Mouse (Mus musculus) activated CD4-positive, CD25-positive, alpha-beta regulatory T cell (primary cell): ENCODE results near the gene Opa3. TPM values are rescaled to one million over a fixed set of nuclear protein-coding genes. Genes with fewer than 3 reads are reported as not detected.

Experiments
- polyA plus RNA-seq, 2 experiments: library from polyadenylated mRNA; unstranded; fragments of 100-300 nt; shearing (Covaris generic); gene quantifications; one replicate each; pipeline ENCODE4 v1.2.1; 2017

Gene Opa3
- polyA plus RNA-seq: 10 to 100 TPM; 17.5 to 19.0 TPM

GRCm38 (mm10) chr7:19227883-19228792 lies at the start of gene Opa3:
TSS of gene Opa3 (plus strand) at chr7:19228334.

DNA sequence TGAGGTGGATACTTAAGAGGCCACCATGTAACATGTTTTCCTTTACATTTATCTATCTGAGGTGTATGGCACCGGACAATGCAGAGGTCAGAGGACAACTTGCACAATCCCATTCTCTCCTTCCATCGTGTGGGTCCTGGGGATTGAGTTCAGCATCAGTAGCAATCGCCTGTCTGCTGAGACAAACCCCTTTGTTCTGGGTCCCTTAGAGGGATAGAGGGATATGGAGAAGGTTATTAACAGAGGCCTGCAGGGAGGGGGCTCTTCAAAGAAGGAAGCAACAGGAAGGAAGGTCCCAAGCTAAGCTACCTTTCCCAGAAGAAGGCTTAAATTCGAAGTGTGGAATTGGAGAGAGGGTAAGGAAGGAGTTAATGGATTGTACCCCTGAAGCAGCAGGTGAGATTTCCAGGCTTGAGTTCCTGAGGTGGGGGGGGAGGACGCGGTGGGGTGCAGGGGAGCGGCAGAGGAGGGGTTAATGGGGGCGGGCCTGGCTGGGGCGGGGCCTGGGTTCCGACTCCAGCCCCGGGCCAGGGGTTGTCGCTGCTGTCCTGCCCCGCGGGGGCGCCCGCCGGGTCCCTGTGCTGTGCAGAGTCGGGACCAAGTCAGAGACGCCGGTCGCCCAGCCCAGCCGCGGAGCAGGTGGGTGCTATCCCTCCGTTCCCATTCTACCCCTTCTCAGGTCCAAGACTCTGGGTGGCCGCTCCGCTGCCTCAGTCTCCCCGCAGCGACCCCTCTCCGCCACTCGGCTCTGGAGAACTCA lies 16.0 kb upstream of the Opa3 start, which contains the start of gene Gpr4:
Gpr4 (plus strand) TSS at position 543 of the 760 bp plus-strand sequence.

DNA sequence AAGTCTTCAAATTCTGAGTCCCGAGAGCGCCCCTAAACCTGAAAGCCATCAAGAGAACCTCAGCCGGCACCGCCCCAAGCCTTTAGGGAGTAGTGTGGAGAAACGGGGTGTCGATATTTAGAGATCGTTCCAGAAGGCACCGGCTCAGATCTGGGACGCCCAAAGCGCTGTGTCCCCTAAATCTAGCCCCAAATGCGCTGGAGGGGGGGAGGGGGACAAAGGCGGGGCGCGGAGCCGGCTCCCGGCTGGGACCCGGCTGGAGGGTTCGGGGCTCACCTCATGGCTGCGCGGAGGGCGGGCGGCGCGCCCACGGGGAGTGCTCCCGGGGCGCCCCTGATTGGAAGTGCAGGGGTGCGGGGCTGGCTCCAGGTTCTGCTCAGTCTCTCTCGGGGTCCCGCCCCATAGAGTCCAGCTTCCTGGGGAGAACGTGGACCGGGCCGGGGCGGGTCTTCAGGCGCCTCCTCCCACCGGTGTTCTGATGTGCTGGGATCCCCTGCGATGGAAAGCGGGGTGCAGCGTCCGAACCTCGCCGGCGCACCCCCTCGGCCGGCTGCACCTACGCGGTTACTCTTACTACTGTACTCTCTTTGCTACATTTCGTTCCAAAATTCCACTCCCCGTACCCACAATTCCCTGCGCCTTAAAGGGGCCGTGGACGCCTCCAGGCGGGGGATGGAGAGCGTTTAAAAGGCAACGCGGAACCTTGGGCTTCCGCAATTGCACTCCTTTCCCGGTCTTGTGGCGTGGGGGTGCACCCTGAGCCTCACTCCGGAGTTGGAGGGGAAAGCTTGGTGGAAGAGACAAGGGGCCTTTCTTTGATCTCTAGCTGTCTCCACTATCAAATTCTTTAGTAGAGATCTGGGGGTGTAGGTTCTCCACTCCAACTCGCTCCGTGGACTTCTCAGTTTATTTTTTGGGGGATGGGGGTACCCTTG lies 43.4 kb downstream of the Opa3 start, which contains the start of gene Vasp:
Vasp (minus strand) TSS at position 580 of the 935 bp plus-strand sequence.

GRCm38 (mm10) chr7:19279581-19280114 lies 51.5 kb downstream of the Opa3 start, which contains the start of gene Ppm1n:
TSS of gene Ppm1n (minus strand) at chr7:19280064.

GRCm38 (mm10) chr7:19282385-19282784 lies 54.3 kb downstream of the Opa3 start, which contains the start of gene Rtn2:
TSS of gene Rtn2 (plus strand) at chr7:19282624.

Other genes with a start within 250 kb of the Opa3 start
- gene Nanos2, start 240.9 kb upstream of the Opa3 start, polyA plus RNA-seq: under 1 TPM in 1 of 2 experiments, not detected in 1; 0.23 TPM
- gene Mypop, start 237.1 kb upstream of the Opa3 start, polyA plus RNA-seq: 1 to 10 TPM; 5.2 to 9.4 TPM
- gene Irf2bp1, start 224.3 kb upstream of the Opa3 start, polyA plus RNA-seq: 10 to 100 TPM; 36.4 to 40.1 TPM
- gene Foxa3, start 204.8 kb upstream of the Opa3 start, polyA plus RNA-seq: not detected
- gene Sympk, start 204.0 kb upstream of the Opa3 start, polyA plus RNA-seq: 10 to 100 TPM; 18.4 to 25.8 TPM
- gene Rsph6a, start 173.6 kb upstream of the Opa3 start, polyA plus RNA-seq: not detected
- gene Dmwd, start 152.1 kb upstream of the Opa3 start, polyA plus RNA-seq: 1 to 10 TPM in 1 of 2 experiments, under 1 TPM in 1; 0.13 to 1.2 TPM
- under 1 TPM in 1 of 2 experiments, not detected in 1; 0.23 TPM for gene Dmpk, start 144.5 kb upstream of the Opa3 start, polyA plus RNA-seq
- gene Six5, start 133.7 kb upstream of the Opa3 start, polyA plus RNA-seq: under 1 TPM in 1 of 2 experiments, not detected in 1; 0.61 TPM
- not detected for gene Gm4969, start 110.0 kb upstream of the Opa3 start, polyA plus RNA-seq
- 10 to 100 TPM in 1 of 2 experiments, 1 to 10 TPM in 1; 9.4 to 18.5 TPM for gene Fbxo46, start 108.5 kb upstream of the Opa3 start, polyA plus RNA-seq
- 10 to 100 TPM in 1 of 2 experiments, 1 to 10 TPM in 1; 9.8 to 10.7 TPM for gene Qpctl, start 79.0 kb upstream of the Opa3 start, polyA plus RNA-seq
- 10 to 100 TPM; 43.7 to 53.5 TPM for gene Snrpd2, start 78.6 kb upstream of the Opa3 start, polyA plus RNA-seq
- gene Gipr, start 62.2 kb upstream of the Opa3 start, polyA plus RNA-seq: under 1 TPM in 1 of 2 experiments, not detected in 1; 0.37 TPM
- 10 to 100 TPM; 21.8 to 28.3 TPM for gene Eml2, start 51.9 kb upstream of the Opa3 start, polyA plus RNA-seq
- gene Gpr4, start 15.8 kb upstream of the Opa3 start, polyA plus RNA-seq: under 1 TPM; 0.16 to 0.17 TPM
- gene Vasp, start 43.5 kb downstream of the Opa3 start, polyA plus RNA-seq: 100 to 1,000 TPM; 246 to 417 TPM
- 1 to 10 TPM in 1 of 2 experiments, under 1 TPM in 1; 0.77 to 7.4 TPM for gene Ppm1n, start 51.7 kb downstream of the Opa3 start, polyA plus RNA-seq
- under 1 TPM; 0.25 to 0.48 TPM for gene Rtn2, start 54.3 kb downstream of the Opa3 start, polyA plus RNA-seq
- gene Fosb, start 81.7 kb downstream of the Opa3 start, polyA plus RNA-seq: 1 to 10 TPM in 1 of 2 experiments, under 1 TPM in 1; 0.52 to 1.4 TPM
- gene Ercc1, start 116.4 kb downstream of the Opa3 start, polyA plus RNA-seq: 10 to 100 TPM; 74.5 to 80.7 TPM
- gene Cd3eap, start 131.1 kb downstream of the Opa3 start, polyA plus RNA-seq: 10 to 100 TPM; 10.2 to 19.7 TPM
- under 1 TPM; 0.32 to 0.49 TPM for gene Ppp1r13l, start 131.4 kb downstream of the Opa3 start, polyA plus RNA-seq
- gene Ercc2, start 153.7 kb downstream of the Opa3 start, polyA plus RNA-seq: 1 to 10 TPM; 5.6 to 7.5 TPM
- 10 to 100 TPM; 19.5 to 32.4 TPM for gene Klc3, start 175.8 kb downstream of the Opa3 start, polyA plus RNA-seq
- gene Ckm, start 176.4 kb downstream of the Opa3 start, polyA plus RNA-seq: not detected
- 10 to 100 TPM in 1 of 2 experiments, 1 to 10 TPM in 1; 6.8 to 12.1 TPM for gene Mark4, start 230.5 kb downstream of the Opa3 start, polyA plus RNA-seq
- under 1 TPM in 1 of 2 experiments, not detected in 1; 0.49 TPM for gene Exoc3l2, start 235.0 kb downstream of the Opa3 start, polyA plus RNA-seq